Mouse (Mus musculus) kidney, postnatal 0 days (tissue): ENCODE measurements around the gene Vasp. TPM values are rescaled to one million over a fixed set of nuclear protein-coding genes. Genes with fewer than 3 reads are reported as not detected.

Source experiments
- ATAC-seq: fragments of 200-750 bp; cut with Nextera tagmentation; replicated peaks from 2 replicates; pipeline ENCODE4 v1.8.0; 2017; ENCODE audit warnings: low read depth, moderate number of reproducible peaks, moderate TSS enrichment, moderate library complexity; ENCODE audit not compliant: low FRiP score
- DNase-seq: peaks from one replicate; pipeline ENCODE4 v3.0.0-alpha.2; 2016; ENCODE audit warnings: low spot score
- H3K27ac ChIP-seq: fragments of 300-500 bp; sonication (generic); 2 replicates; pipeline ENCODE4 v1.5.1; 2014; ENCODE audit warnings: mild to moderate bottlenecking
- H3K27me3 ChIP-seq: fragments of 300-500 bp; sonication (generic); 2 replicates; pipeline ENCODE4 v1.6.1; 2014; ENCODE audit warnings: low read length, mixed read lengths; ENCODE audit not compliant: insufficient read depth
- H3K36me3 ChIP-seq: fragments of 300-500 bp; sonication (generic); 2 replicates; pipeline ENCODE4 v1.6.1; 2014; ENCODE audit warnings: low read length, mixed read lengths; ENCODE audit not compliant: insufficient read depth
- H3K4me1 ChIP-seq: fragments of 300-500 bp; sonication (generic); replicated peaks from 2 replicates; pipeline ENCODE4 v1.6.1; 2014; ENCODE audit warnings: antibody characterized with exemption, low read length, mixed read lengths; ENCODE audit not compliant: insufficient read depth
- H3K4me2 ChIP-seq: fragments of 300-500 bp; sonication (generic); 2 replicates; pipeline ENCODE4 v1.6.1; 2014; ENCODE audit warnings: mild to moderate bottlenecking, low read length, moderate library complexity, mixed read lengths
- H3K4me3 ChIP-seq: fragments of 300-500 bp; sonication (generic); replicated peaks from 2 replicates; pipeline ENCODE4 v1.5.1; 2014; ENCODE audit warnings: low read depth, low read length
- H3K9ac ChIP-seq: fragments of 300-500 bp; sonication (generic); 2 replicates; pipeline ENCODE4 v1.6.1; 2014; ENCODE audit warnings: low read depth, low read length
- H3K9me3 ChIP-seq: fragments of 300-500 bp; sonication (generic); replicated peaks from 2 replicates; pipeline ENCODE4 v1.6.1; 2016; ENCODE audit warnings: low read length, inconsistent platforms, mixed read lengths
- CTCF ChIP-seq: IDR thresholded peaks from 2 replicates; pipeline ENCODE4 v1.5.1; 2016; ENCODE audit warnings: antibody characterized with exemption, low read depth, mild to moderate bottlenecking, moderate library complexity
- WGBS: fragments of 180-500 bp; shearing (Covaris S2); extraction: QIAGEN DNeasy Blood & Tissue Kit; methylation state at CpG from one replicate; pipeline ENCODE4 v1.1.7; 2014; 5-methylcytosine and 5-hydroxymethylcytosine counted together
- polyA plus RNA-seq: library from polyadenylated mRNA; unstranded; fragments of >200 nt; fragmentation: Nextera tagmentation; extraction: Ambion mirVana; gene quantifications from 2 replicates; pipeline ENCODE4 v1.2.1, GENCODE M21; 2015

The Vasp gene
- polyA plus RNA-seq, 1 experiment from 2014 or later = 89.4 TPM

GRCm38 (mm10) chr7:19308454-19309277 lies 37.0 kb upstream of the Vasp start:
- DNase-seq = peak; percentile 97
- Histone ChIP-seq H3K9ac (peak overlapping the region; percentile 54), H3K9me3 (no peaks in the 10 kb centered on the region), H3K36me3 (no peaks in the 10 kb centered on the region), H3K4me1 (peaks cover 13% of the 10 kb centered on the region; the same call in 1 of the 2 replicates), H3K4me2 (peak overlapping the region; percentile 86), H3K4me3 (peak overlapping the region; percentile 52), H3K27ac (peak overlapping the region; percentile 65), H3K27me3 (peaks cover 19% of the 10 kb centered on the region)
- peak; percentile 81 for ATAC-seq
- under 1% methylated on average over 58 of the region's 58 CpGs for WGBS
- peak; percentile 47; the same call in 1 of the 2 replicates for TF ChIP-seq CTCF

GRCm38 (mm10) chr7:19307739-19308453 lies 36.3 kb upstream of the Vasp start:
- WGBS = 1% methylated on average over 18 of the region's 18 CpGs
- Histone ChIP-seq H3K4me2 (peak overlapping the region; percentile 86), H3K4me3 (peak overlapping the region; percentile 52), H3K9me3 (no peaks in the 10 kb centered on the region), H3K36me3 (no peaks in the 10 kb centered on the region), H3K9ac (peak overlapping the region; percentile 54; the same call in 1 of the 2 replicates), H3K4me1 (peaks cover 13% of the 10 kb centered on the region; the same call in 1 of the 2 replicates), H3K27ac (peak overlapping the region; percentile 65), H3K27me3 (peaks cover 24% of the 10 kb centered on the region)
- peak; percentile 16; the same call in 1 of the 2 replicates for TF ChIP-seq CTCF
- ATAC-seq (peak; percentile 48; the same call in 1 of the 2 replicates), DNase-seq (peak; percentile 89)

- TF ChIP-seq CTCF = no peak
- Histone ChIP-seq H3K9me3 (no peaks in the 10 kb centered on the region), H3K4me2 (peak overlapping the region; percentile 86; the same call in 1 of the 2 replicates), H3K9ac (0 out of 2 replicates have a peak overlapping the region, but pooled peaks have one; percentile 54), H3K36me3 (no peaks in the 10 kb centered on the region), H3K27ac (no peak overlapping the region), H3K4me1 (peaks cover 13% of the 10 kb centered on the region; the same call in 1 of the 2 replicates), H3K4me3 (no peak overlapping the region), H3K27me3 (peaks cover 32% of the 10 kb centered on the region)
- WGBS = 72% methylated on average over 25 of the region's 25 CpGs
- ATAC-seq (no peak), DNase-seq (no peak)
Measured at GRCm38 (mm10) chr7:19306819-19307738, 35.5 kb upstream of the Vasp start.

GRCm38 (mm10) chr7:19305796-19306765 lies 34.5 kb upstream of the Vasp start:
- 46% methylated on average over 16 of the region's 16 CpGs for WGBS
- ATAC-seq (no peak), DNase-seq (no peak)

GRCm38 (mm10) chr7:19305413-19305735 lies 33.8 kb upstream of the Vasp start:
- H3K27me3 ChIP-seq = peaks cover 35% of the 10 kb centered on the region
- H3K9ac ChIP-seq = no peak overlapping the region
- ATAC-seq (no peak), DNase-seq (no peak)
- peak overlapping the region; percentile 38; the same call in 1 of the 2 replicates for H3K4me3 ChIP-seq
- H3K4me1 ChIP-seq = peaks cover 14% of the 10 kb centered on the region; the same call in 1 of the 2 replicates
- no peaks in the 10 kb centered on the region for H3K36me3 ChIP-seq
- WGBS = 13% methylated on average over 6 of the region's 6 CpGs
- H3K27ac ChIP-seq = no peak overlapping the region
- peak overlapping the region; percentile 64 for H3K4me2 ChIP-seq
- TF ChIP-seq CTCF = no peak
- no peaks in the 10 kb centered on the region for H3K9me3 ChIP-seq

More at GRCm38 (mm10) chr7:19305796-19306765, 34.5 kb upstream of the Vasp start:
- no peaks in the 10 kb centered on the region for H3K36me3 ChIP-seq
- H3K9me3 ChIP-seq = no peaks in the 10 kb centered on the region
- no peak for TF ChIP-seq CTCF
- H3K4me2 ChIP-seq = no peak overlapping the region
- H3K27ac ChIP-seq = no peak overlapping the region
- H3K4me1 ChIP-seq = peaks cover 17% of the 10 kb centered on the region; the same call in 1 of the 2 replicates
- H3K9ac ChIP-seq = no peak overlapping the region
- peaks cover 35% of the 10 kb centered on the region for H3K27me3 ChIP-seq
- no peak overlapping the region for H3K4me3 ChIP-seq
